Mouse (Mus musculus): ENCODE data around the gene Mfn2. TPM values are rescaled to one million over a fixed set of nuclear protein-coding genes. Genes with fewer than 3 reads are reported as not detected.

The Mfn2 gene
- polyA plus RNA-seq, 1 experiment: 46.7 TPM

DNA sequence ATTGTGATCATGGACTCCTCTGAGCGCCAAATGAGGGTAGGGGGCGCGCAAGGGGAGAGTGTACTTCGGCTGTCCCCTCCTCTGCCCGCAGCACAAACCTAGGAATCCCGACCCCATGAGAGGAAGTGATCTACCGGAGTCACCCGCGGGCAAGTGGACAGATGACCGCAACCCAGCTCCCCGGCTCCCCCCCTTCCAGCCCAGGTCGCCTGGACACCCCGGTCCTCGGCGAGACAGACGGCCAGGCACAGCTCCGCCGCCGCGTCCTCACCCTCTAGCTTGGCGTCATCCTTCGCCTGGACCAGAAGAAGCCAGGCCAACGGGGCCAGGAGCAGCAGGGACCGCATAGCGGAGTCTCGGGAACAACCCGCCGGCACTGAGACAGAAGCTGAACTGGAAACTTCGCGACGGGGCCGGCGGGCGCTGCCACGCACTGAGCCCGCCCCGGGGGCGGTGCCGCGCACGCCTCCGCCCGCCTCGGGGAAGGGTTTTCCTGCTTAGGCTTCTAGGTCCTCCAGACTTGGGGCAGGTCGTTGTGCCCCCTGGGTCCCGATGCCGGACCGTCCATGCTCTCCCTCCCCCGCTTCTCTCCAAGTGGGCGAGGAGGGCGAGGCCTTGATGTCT is 31.9 kb upstream of the Mfn2 start, which contains the start of gene Plod1:
TSS of gene Plod1 (minus strand) at position 437 of the 624 bp plus-strand sequence.
- H3ac ChIP-seq (ENCODE audit: control insufficient read depth, insufficient read length, low read depth): peak within 1 kb of the TSS; percentile 84
- no peaks in the 10 kb centered on the region for H3K36me3 ChIP-seq (ENCODE audit: control insufficient read depth, insufficient read depth)
- no peaks in the 10 kb centered on the region for H3K27me3 ChIP-seq (ENCODE audit: control insufficient read depth, insufficient read depth, insufficient read length)
- TF ChIP-seq MAX (IDR thresholded peaks at IDR 0.05) (no peak), FOSL1 (IDR thresholded peaks at IDR 0.05; ENCODE audit: insufficient read depth, low read length, poor library complexity, severe bottlenecking) (no peak), MYOG (IDR thresholded peaks at IDR 0.05; ENCODE audit: control insufficient read depth, extremely low read depth, insufficient read length) (no peak), MYOD1 (IDR thresholded peaks at IDR 0.05; ENCODE audit: control insufficient read depth, insufficient read length, low read depth) (no peak), USF1 (IDR thresholded peaks at IDR 0.05; ENCODE audit: low read depth) (no peak), CEBPB (IDR thresholded peaks at IDR 0.05; ENCODE audit: low read depth) (no peak), CTCF (IDR thresholded peaks at IDR 0.05; ENCODE audit: control insufficient read depth, insufficient read depth, insufficient read length) (no peak)
- H3K79me2 ChIP-seq (ENCODE audit: control insufficient read depth, insufficient read depth): peaks cover 23% of the 10 kb centered on the region
- H3K4me3 ChIP-seq (ENCODE audit: insufficient read depth, poor library complexity, severe bottlenecking): peak within 1 kb of the TSS; percentile 48
- H3K79me3 ChIP-seq (ENCODE audit: low read depth): peaks cover 4% of the 10 kb centered on the region

DNA sequence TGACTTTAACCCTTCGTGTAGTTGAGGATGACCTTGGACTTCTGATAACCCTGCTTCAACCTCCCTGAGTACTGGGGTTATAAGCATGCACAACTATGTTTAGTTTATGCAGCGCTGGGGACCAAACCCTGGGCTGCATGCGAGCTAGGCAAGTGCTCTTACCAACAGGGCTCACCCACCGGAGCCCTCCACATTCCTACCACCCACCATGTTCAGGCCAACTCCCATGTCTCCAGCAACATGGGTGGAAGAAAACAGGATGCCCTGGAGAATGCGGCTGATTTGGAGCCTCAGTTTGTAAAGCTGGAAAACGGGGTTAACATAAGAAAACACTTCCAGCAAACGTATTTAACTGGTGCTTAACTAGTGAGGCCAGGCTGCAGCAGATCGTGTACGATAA is 31.4 kb upstream of the Mfn2 start:
- Histone ChIP-seq H3K27me3 (ENCODE audit: control insufficient read depth, insufficient read depth, insufficient read length) (no peaks in the 10 kb centered on the region), H3K36me3 (ENCODE audit: control insufficient read depth, insufficient read depth) (no peaks in the 10 kb centered on the region), H3K79me3 (ENCODE audit: low read depth) (peaks cover 4% of the 10 kb centered on the region), H3ac (ENCODE audit: control insufficient read depth, insufficient read length, low read depth) (peak overlapping the region; percentile 84), H3K4me3 (ENCODE audit: insufficient read depth, poor library complexity, severe bottlenecking) (peak overlapping the region; percentile 48), H3K79me2 (ENCODE audit: control insufficient read depth, insufficient read depth) (peaks cover 18% of the 10 kb centered on the region)
- TF ChIP-seq CTCF (IDR thresholded peaks at IDR 0.05; ENCODE audit: control insufficient read depth, insufficient read depth, insufficient read length) (no peak), FOSL1 (IDR thresholded peaks at IDR 0.05; ENCODE audit: insufficient read depth, low read length, poor library complexity, severe bottlenecking) (no peak), MAX (IDR thresholded peaks at IDR 0.05) (no peak), MYOD1 (IDR thresholded peaks at IDR 0.05; ENCODE audit: control insufficient read depth, insufficient read length, low read depth) (no peak), CEBPB (IDR thresholded peaks at IDR 0.05; ENCODE audit: low read depth) (no peak), MYOG (IDR thresholded peaks at IDR 0.05; ENCODE audit: control insufficient read depth, extremely low read depth, insufficient read length) (no peak), USF1 (IDR thresholded peaks at IDR 0.05; ENCODE audit: low read depth) (no peak)

GRCm38 (mm10) chr4:147934611-147935010 is 30.1 kb upstream of the Mfn2 start:
- Histone ChIP-seq H3ac (ENCODE audit: control insufficient read depth, insufficient read length, low read depth) (no peak overlapping the region), H3K79me3 (ENCODE audit: low read depth) (peaks cover 4% of the 10 kb centered on the region), H3K4me3 (ENCODE audit: insufficient read depth, poor library complexity, severe bottlenecking) (no peak overlapping the region), H3K27me3 (ENCODE audit: control insufficient read depth, insufficient read depth, insufficient read length) (no peaks in the 10 kb centered on the region), H3K79me2 (ENCODE audit: control insufficient read depth, insufficient read depth) (peaks cover 17% of the 10 kb centered on the region), H3K36me3 (ENCODE audit: control insufficient read depth, insufficient read depth) (peaks cover 3% of the 10 kb centered on the region)
- TF ChIP-seq CEBPB (IDR thresholded peaks at IDR 0.05; ENCODE audit: low read depth): no peak

GRCm38 (mm10) chr4:147934134-147934533 is 29.6 kb upstream of the Mfn2 start:
- TF ChIP-seq CTCF (IDR thresholded peaks at IDR 0.05; ENCODE audit: control insufficient read depth, insufficient read depth, insufficient read length): no peak
- no peak for TF ChIP-seq MYOD1 (IDR thresholded peaks at IDR 0.05; ENCODE audit: control insufficient read depth, insufficient read length, low read depth)
- no peak for TF ChIP-seq CEBPB (IDR thresholded peaks at IDR 0.05; ENCODE audit: low read depth)
- no peak for TF ChIP-seq MAX (IDR thresholded peaks at IDR 0.05)
- TF ChIP-seq MYOG (IDR thresholded peaks at IDR 0.05; ENCODE audit: control insufficient read depth, extremely low read depth, insufficient read length): no peak
- no peak for TF ChIP-seq FOSL1 (IDR thresholded peaks at IDR 0.05; ENCODE audit: insufficient read depth, low read length, poor library complexity, severe bottlenecking)
- no peak for TF ChIP-seq USF1 (IDR thresholded peaks at IDR 0.05; ENCODE audit: low read depth)
- peaks cover 17% of the 10 kb centered on the region for H3K79me2 ChIP-seq (ENCODE audit: control insufficient read depth, insufficient read depth)
- peaks cover 4% of the 10 kb centered on the region for H3K79me3 ChIP-seq (ENCODE audit: low read depth)
- H3K36me3 ChIP-seq (ENCODE audit: control insufficient read depth, insufficient read depth): peaks cover 3% of the 10 kb centered on the region
- no peak overlapping the region for H3ac ChIP-seq (ENCODE audit: control insufficient read depth, insufficient read length, low read depth)
- H3K4me3 ChIP-seq (ENCODE audit: insufficient read depth, poor library complexity, severe bottlenecking): no peak overlapping the region
- no peaks in the 10 kb centered on the region for H3K27me3 ChIP-seq (ENCODE audit: control insufficient read depth, insufficient read depth, insufficient read length)

GRCm38 (mm10) chr4:147930946-147931345 is 26.4 kb upstream of the Mfn2 start:
- peaks cover 4% of the 10 kb centered on the region for H3K79me3 ChIP-seq (ENCODE audit: low read depth)
- no peak for TF ChIP-seq CEBPB (IDR thresholded peaks at IDR 0.05; ENCODE audit: low read depth)
- TF ChIP-seq MYOG (IDR thresholded peaks at IDR 0.05; ENCODE audit: control insufficient read depth, extremely low read depth, insufficient read length): no peak
- no peak for TF ChIP-seq USF1 (IDR thresholded peaks at IDR 0.05; ENCODE audit: low read depth)
- TF ChIP-seq MYOD1 (IDR thresholded peaks at IDR 0.05; ENCODE audit: control insufficient read depth, insufficient read length, low read depth): no peak
- TF ChIP-seq CTCF (IDR thresholded peaks at IDR 0.05; ENCODE audit: control insufficient read depth, insufficient read depth, insufficient read length): no peak
- no peak for TF ChIP-seq MAX (IDR thresholded peaks at IDR 0.05)
- no peak for TF ChIP-seq FOSL1 (IDR thresholded peaks at IDR 0.05; ENCODE audit: insufficient read depth, low read length, poor library complexity, severe bottlenecking)
- peaks cover 17% of the 10 kb centered on the region for H3K79me2 ChIP-seq (ENCODE audit: control insufficient read depth, insufficient read depth)
- H3ac ChIP-seq (ENCODE audit: control insufficient read depth, insufficient read length, low read depth): no peak overlapping the region
- H3K27me3 ChIP-seq (ENCODE audit: control insufficient read depth, insufficient read depth, insufficient read length): no peaks in the 10 kb centered on the region
- no peak overlapping the region for H3K4me3 ChIP-seq (ENCODE audit: insufficient read depth, poor library complexity, severe bottlenecking)
- H3K36me3 ChIP-seq (ENCODE audit: control insufficient read depth, insufficient read depth): peaks cover 3% of the 10 kb centered on the region

- Histone ChIP-seq H3K36me3 (ENCODE audit: control insufficient read depth, insufficient read depth) (peaks cover 11% of the 10 kb centered on the region), H3K4me3 (ENCODE audit: insufficient read depth, poor library complexity, severe bottlenecking) (no peak overlapping the region), H3ac (ENCODE audit: control insufficient read depth, insufficient read length, low read depth) (no peak overlapping the region), H3K79me3 (ENCODE audit: low read depth) (no peaks in the 10 kb centered on the region), H3K79me2 (ENCODE audit: control insufficient read depth, insufficient read depth) (peaks cover 2% of the 10 kb centered on the region), H3K27me3 (ENCODE audit: control insufficient read depth, insufficient read depth, insufficient read length) (no peaks in the 10 kb centered on the region)
- TF ChIP-seq CEBPB (IDR thresholded peaks at IDR 0.05; ENCODE audit: low read depth) (no peak), MYOD1 (IDR thresholded peaks at IDR 0.05; ENCODE audit: control insufficient read depth, insufficient read length, low read depth) (no peak), MYOG (IDR thresholded peaks at IDR 0.05; ENCODE audit: control insufficient read depth, extremely low read depth, insufficient read length) (no peak), MAX (IDR thresholded peaks at IDR 0.05) (no peak), USF1 (IDR thresholded peaks at IDR 0.05; ENCODE audit: low read depth) (no peak), FOSL1 (IDR thresholded peaks at IDR 0.05; ENCODE audit: insufficient read depth, low read length, poor library complexity, severe bottlenecking) (no peak), CTCF (IDR thresholded peaks at IDR 0.05; ENCODE audit: control insufficient read depth, insufficient read depth, insufficient read length) (no peak)
Observed at GRCm38 (mm10) chr4:147928540-147928939, 24.0 kb upstream of the Mfn2 start.

Data from C2C12 (cell line).